Mouse (Mus musculus) thymus, adult 2 months (tissue): Measurements from ENCODE around the gene Zfp831.

ENCODE experiments used
- CTCF ChIP-seq: fragments of 200-500 bp; IDR thresholded peaks from 2 replicates; pipeline ENCODE4 v1.5.1; 2012; ENCODE audit warnings: mild to moderate bottlenecking, control low read depth, low read length, moderate library complexity, borderline replicate concordance; ENCODE audit not compliant: control insufficient read depth, poor library complexity, insufficient read depth; ENCODE audit errors: extremely low read depth
- POLR2A ChIP-seq: fragments of 200-500 bp; IDR thresholded peaks from 2 replicates; pipeline ENCODE4 v1.6.1; 2012; ENCODE audit warnings: mild to moderate bottlenecking, low read length, control low read depth, moderate library complexity; ENCODE audit not compliant: control insufficient read depth, poor library complexity, insufficient read depth; ENCODE audit errors: extremely low read depth

DNA sequence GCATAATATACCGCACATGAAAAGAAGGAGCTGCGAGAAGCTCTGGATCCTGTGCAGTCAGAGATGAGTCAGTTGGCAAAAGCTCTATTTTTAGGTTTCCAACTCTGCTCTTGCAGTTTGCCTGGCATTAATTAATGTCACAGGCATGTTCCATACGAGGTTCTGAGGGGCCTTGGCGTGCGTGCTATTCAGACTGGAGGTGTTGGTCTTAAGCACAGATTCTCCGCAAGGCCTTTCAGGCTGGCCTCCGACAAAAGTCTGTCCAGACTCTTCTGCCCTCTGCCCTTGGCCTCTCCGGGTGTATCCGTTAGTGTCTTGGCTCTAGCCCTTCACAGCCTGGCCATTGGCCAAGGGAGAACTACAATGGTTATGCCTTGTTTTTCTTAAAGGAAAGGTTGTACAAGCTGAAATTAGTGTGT, 43.5 kb upstream of the Zfp831 start:
- TF ChIP-seq CTCF: no peak
- TF ChIP-seq POLR2A: no peak
